16 mouse cellular contexts compared by ENCODE assay signal in the genomic region with DNA sequence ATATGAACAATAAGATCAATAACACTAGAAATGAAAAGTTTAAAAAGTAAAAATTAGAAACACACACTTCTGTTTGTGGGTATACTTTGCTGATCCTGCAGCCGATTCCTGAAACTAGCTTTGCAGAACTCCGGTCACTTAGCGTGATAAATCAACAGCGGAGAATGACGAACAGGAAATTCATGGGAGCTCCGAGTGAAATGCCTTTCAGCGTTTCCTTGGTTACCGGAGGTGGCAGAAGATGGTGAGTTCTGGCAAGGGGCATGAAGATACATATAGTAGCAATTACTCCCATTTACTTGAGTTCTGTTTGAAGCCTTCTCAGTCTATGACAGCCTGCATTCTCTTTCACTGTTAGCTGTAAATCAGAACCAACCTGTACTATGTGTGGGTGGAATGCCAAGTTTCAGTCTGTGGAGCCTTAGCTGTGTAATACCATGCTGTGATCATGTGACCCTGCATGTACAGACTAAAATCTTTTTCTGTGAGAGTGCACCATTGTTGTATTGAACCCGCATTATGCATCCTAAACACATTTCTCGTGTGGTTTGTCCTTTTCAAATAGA.
DNase-seq lines count a peak whose midpoint lies in the region; ATAC-seq lines count a peak whose summit lies in the region.
"Had no signal": no experiment of that assay in that cellular context is flagged by ENCODE, and none has a peak within 500 bp of the region (broad histone marks: within the 10 kb centered on the region; RNA-seq: fewer than 3 reads in every experiment).

No protein-coding gene starts in this region.

- no peaks in the 10 kb centered on the region for H3K36me3 ChIP-seq in liver, embryonic 11.5 days (ENCODE audit: control insufficient read depth, insufficient read depth, low read length)
- H3K36me3 ChIP-seq: embryonic facial prominence, embryonic 13.5 days had no signal

- WGBS in liver, embryonic 11.5 days: 77% methylated on average over 10 of the region's 10 CpGs

- H3K27me3 ChIP-seq in liver, embryonic 11.5 days (replicated peaks; ENCODE audit: control insufficient read depth, insufficient read depth, low read length): no peaks in the 10 kb centered on the region
- H3K27me3 ChIP-seq: embryonic facial prominence, embryonic 13.5 days; Patski had no signal

- H3K4me3 ChIP-seq in liver, embryonic 11.5 days (ENCODE audit: low read depth, low read length): no peak overlapping the region
- H3K4me3 ChIP-seq: embryonic facial prominence, embryonic 13.5 days; layer of hippocampus, adult 2 months had no signal

- DNase-seq in frontal cortex, postnatal 25 days (ENCODE audit: low spot score in 2 of 2): no peak
- DNase-seq in left cerebral cortex, postnatal 36 days (ENCODE audit: low spot score in 2 of 2): peak; percentile 3 to 5
- DNase-seq in left cerebral cortex, postnatal 4 days: no peak
- peak; percentile 7 for DNase-seq in frontal cortex, postnatal 10 days (ENCODE audit: low spot score in 2 of 2)
- no peak for DNase-seq in liver, embryonic 11.5 days (ENCODE audit: low spot score)
- no peak for DNase-seq in lung, postnatal 25 days (ENCODE audit: low spot score)
- DNase-seq: adrenal gland, postnatal 25 days; cerebellum, adult 18-20 months; gastrocnemius, postnatal 36 days; heart, postnatal 10 days had no signal

- intact Hi-C loops in left cerebral cortex, postnatal 36 days (cut with DNase I): no loop called here
- intact Hi-C loops in left cerebral cortex, postnatal 4 days (cut with DNase I): loop anchor here (10.0 kb wide), 1 partner anchor 226 kb away; no protein-coding TSS in a partner anchor

- H3K4me1 ChIP-seq in liver, embryonic 11.5 days (replicated peaks; ENCODE audit: control insufficient read depth, insufficient read depth, low read length): no peaks in the 10 kb centered on the region
- H3K4me1 ChIP-seq: embryonic facial prominence, embryonic 13.5 days had no signal

- no peak overlapping the region for H3K9ac ChIP-seq in liver, embryonic 11.5 days (ENCODE audit: low read depth, low read length)
- H3K9ac ChIP-seq: embryonic facial prominence, embryonic 13.5 days had no signal

- H3K9me3 ChIP-seq in liver, embryonic 11.5 days (ENCODE audit: control insufficient read depth, low read length): no peaks in the 10 kb centered on the region
- H3K9me3 ChIP-seq: embryonic facial prominence, embryonic 13.5 days had no signal

- no peak overlapping the region for H3K27ac ChIP-seq in liver, embryonic 11.5 days (ENCODE audit: low read depth, low read length)
- H3K27ac ChIP-seq: embryonic facial prominence, embryonic 13.5 days; layer of hippocampus, adult 2 months; stomach, postnatal 0 days had no signal

- ATAC-seq in frontal cortex, adult (ENCODE audit: low TSS enrichment): peak; percentile 69
- peak; percentile 54 for ATAC-seq in megakaryocyte, adult 5-6 weeks (ENCODE audit: poor library complexity, severe bottlenecking)
- no peak for ATAC-seq in liver, embryonic 11.5 days (replicated peaks; ENCODE audit: low FRiP score)
- ATAC-seq: Patski had no signal

- H3K4me2 ChIP-seq in liver, embryonic 11.5 days: no peak overlapping the region
- H3K4me2 ChIP-seq: embryonic facial prominence, embryonic 13.5 days had no signal

Comparison
In these comparisons a context has a peak if more than half of its experiments do, and no peak if none do; other contexts are left out.
1. DNase-seq: peak in left cerebral cortex, postnatal 36 days (2 of 2) and frontal cortex, postnatal 10 days (2 of 2); none in frontal cortex, postnatal 25 days (0 of 2), left cerebral cortex, postnatal 4 days (single experiment), liver, embryonic 11.5 days (single experiment) and lung, postnatal 25 days (single experiment).